Mouse (Mus musculus) limb, embryonic 14.5 days (tissue): ENCODE data around the gene Epha1. TPM values are rescaled to one million over a fixed set of nuclear protein-coding genes. Genes with fewer than 3 reads are reported as not detected.

ENCODE experiments used
- ATAC-seq: fragments of 200-750 bp; cut with Nextera tagmentation; 2 replicates; pipeline ENCODE4 v1.8.0; 2017; ENCODE audit warnings: low read depth, moderate number of reproducible peaks, moderate TSS enrichment; ENCODE audit not compliant: low FRiP score
- DNase-seq: peaks from one replicate; pipeline ENCODE4 v3.0.0-alpha.2; 2015; ENCODE audit warnings: low spot score
- H3K27ac ChIP-seq: fragments of 300-500 bp; sonication (generic); replicated peaks from 2 replicates; pipeline ENCODE4 v1.5.1; 2014; ENCODE audit warnings: low read depth, mild to moderate bottlenecking, low read length, moderate library complexity, mixed read lengths
- H3K27me3 ChIP-seq: fragments of 300-500 bp; sonication (generic); 2 replicates; pipeline ENCODE4 v1.6.1; 2014; ENCODE audit warnings: low read length, mixed read lengths; ENCODE audit not compliant: control insufficient read depth, insufficient read depth
- H3K36me3 ChIP-seq: fragments of 300-500 bp; sonication (generic); 2 replicates; pipeline ENCODE4 v1.6.1; 2014; ENCODE audit warnings: mild to moderate bottlenecking, low read length, moderate library complexity, mixed read lengths; ENCODE audit not compliant: control insufficient read depth, insufficient read depth
- H3K4me1 ChIP-seq: fragments of 300-500 bp; sonication (generic); 2 replicates; pipeline ENCODE4 v1.6.1; 2014; ENCODE audit warnings: antibody characterized with exemption, low read length, mixed read lengths; ENCODE audit not compliant: control insufficient read depth, insufficient read depth
- H3K4me2 ChIP-seq: fragments of 300-500 bp; sonication (generic); replicated peaks from 2 replicates; pipeline ENCODE4 v1.6.1; 2014; ENCODE audit warnings: low read depth, mild to moderate bottlenecking, low read length, moderate library complexity; ENCODE audit not compliant: severe bottlenecking
- H3K4me3 ChIP-seq: fragments of 300-500 bp; sonication (generic); replicated peaks from 2 replicates; pipeline ENCODE4 v1.5.1; 2014; ENCODE audit warnings: low read length
- H3K9ac ChIP-seq: fragments of 300-500 bp; sonication (generic); 2 replicates; pipeline ENCODE4 v1.6.1; 2014; ENCODE audit warnings: mild to moderate bottlenecking, low read depth, low read length, moderate library complexity; ENCODE audit not compliant: severe bottlenecking
- H3K9me3 ChIP-seq: fragments of 300-500 bp; sonication (generic); 2 replicates; pipeline ENCODE4 v1.6.1; 2016; ENCODE audit warnings: low read length; ENCODE audit not compliant: control insufficient read depth
- POLR2A ChIP-seq: fragments of 200-500 bp; IDR thresholded peaks from 2 replicates; pipeline ENCODE4 v1.8.0; 2012; ENCODE audit warnings: inconsistent platforms, mild to moderate bottlenecking, moderate library complexity, borderline replicate concordance; ENCODE audit not compliant: insufficient read depth, insufficient read length; ENCODE audit errors: extremely low read depth
- WGBS: fragments of 180-500 bp; shearing (Covaris S2); extraction: QIAGEN DNeasy Blood & Tissue Kit; methylation state at CpG from one replicate; pipeline ENCODE4 v1.1.7; 2014; 5-methylcytosine and 5-hydroxymethylcytosine counted together
- polyA plus RNA-seq, 2 experiments: library from polyadenylated mRNA; depleted of rRNA in 1 of 2; stranded (reverse) in 1 of 2; unstranded in 1 of 2; fragments of >200 nt; fragmentation: Nextera tagmentation in 1 of 2; extraction: Ambion mirVana in 1 of 2; gene quantifications; 2 replicates each; pipeline versions ENCODE4 v1.2.1 to v1.2.3; 2012 to 2014

Gene Epha1
- polyA plus RNA-seq, 2 experiments: 7.4 to 18.3 TPM

DNA sequence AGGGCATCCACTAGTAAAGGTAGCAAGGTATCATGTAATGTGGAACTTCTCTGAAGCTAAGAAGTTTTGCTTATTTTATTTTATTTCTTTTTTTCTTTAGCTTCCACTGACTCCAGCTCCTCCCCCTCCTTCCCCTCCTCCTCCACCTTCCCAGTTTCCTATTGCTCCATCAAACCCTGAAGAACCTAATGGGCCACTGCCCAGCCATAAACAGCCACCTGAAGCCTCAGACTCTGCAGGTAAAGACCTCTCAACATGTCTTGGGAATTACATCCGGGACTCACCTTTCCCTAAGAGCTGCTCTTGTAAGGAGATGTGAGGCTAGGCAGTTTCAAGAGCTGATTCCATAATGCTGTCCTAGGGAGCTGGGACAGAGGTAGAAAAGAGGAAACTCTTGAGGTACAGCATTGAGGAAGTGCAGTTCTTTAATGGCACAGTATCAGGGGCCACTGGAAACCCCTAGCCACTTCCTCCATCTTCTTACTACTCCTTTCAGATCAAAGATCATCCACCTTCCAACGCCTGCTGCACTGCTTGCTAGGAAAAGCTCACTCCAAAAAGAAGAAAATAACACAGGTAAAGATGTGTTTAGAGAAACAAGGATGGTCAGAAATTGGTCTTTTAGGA, 62.5 kb downstream of the Epha1 start:
- Histone ChIP-seq H3K9me3 (no peaks in the 10 kb centered on the region), H3K27ac (no peak overlapping the region), H3K4me2 (no peak overlapping the region), H3K4me3 (no peak overlapping the region), H3K4me1 (no peaks in the 10 kb centered on the region), H3K36me3 (no peaks in the 10 kb centered on the region), H3K27me3 (no peaks in the 10 kb centered on the region), H3K9ac (no peak overlapping the region)
- no peak for ATAC-seq
- TF ChIP-seq POLR2A: no peak
- WGBS: 83% methylated on average over 2 of the region's 2 CpGs
- DNase-seq: no peak

DNA sequence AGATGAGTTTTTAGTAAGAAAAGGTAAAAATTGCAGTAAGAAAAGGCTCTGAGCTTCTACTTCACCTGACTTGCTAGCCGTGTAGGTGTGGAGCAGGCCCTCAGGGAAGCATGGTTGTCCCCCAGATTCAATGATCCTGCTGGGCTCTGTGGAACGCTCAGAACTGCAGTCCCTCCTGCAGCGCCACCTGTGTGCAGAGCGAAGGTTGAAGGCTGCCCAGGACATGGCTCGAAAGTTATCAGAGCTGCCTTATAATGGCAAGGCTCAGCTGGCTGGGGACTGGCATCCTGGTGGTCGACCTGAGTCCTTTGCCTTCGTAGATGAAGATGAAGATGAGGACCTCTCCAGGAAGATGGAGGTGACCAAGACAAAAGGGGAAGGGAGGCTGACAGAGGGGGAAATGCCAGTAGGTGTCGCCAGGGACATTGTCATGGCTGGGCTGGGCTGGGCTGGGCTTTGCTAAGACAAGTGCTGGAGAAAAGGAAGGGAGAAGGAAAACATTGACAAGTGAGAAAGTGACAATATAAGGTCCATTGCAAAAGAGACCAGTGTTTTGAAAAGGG, 63.2 kb downstream of the Epha1 start:
- ATAC-seq: no peak
- no peak for TF ChIP-seq POLR2A

More for the DNA sequence above, 63.2 kb downstream of the Epha1 start:
- no peak overlapping the region for H3K9ac ChIP-seq
- H3K4me1 ChIP-seq: no peaks in the 10 kb centered on the region
- H3K36me3 ChIP-seq: no peaks in the 10 kb centered on the region
- DNase-seq: no peak
- H3K4me2 ChIP-seq: no peak overlapping the region
- no peak overlapping the region for H3K4me3 ChIP-seq
- no peak overlapping the region for H3K27ac ChIP-seq
- WGBS: 52% methylated on average over 8 of the region's 8 CpGs
- no peaks in the 10 kb centered on the region for H3K9me3 ChIP-seq
- no peaks in the 10 kb centered on the region for H3K27me3 ChIP-seq

Other genes with a start within 250 kb of the Epha1 start
- not detected in 2 replicates for gene Tas2r139, start 232.3 kb downstream of the Epha1 start, polyA plus RNA-seq (2012; rRNA removed)
- not detected in 2 replicates for gene Tas2r139, start 232.3 kb downstream of the Epha1 start, polyA plus RNA-seq (2014; fragmentation: Nextera tagmentation; extraction: Ambion mirVana)
- gene Tas2r144, start 157.9 kb downstream of the Epha1 start, polyA plus RNA-seq (2012; rRNA removed): not detected in 2 replicates
- gene Tas2r144, start 157.9 kb downstream of the Epha1 start, polyA plus RNA-seq (2014; fragmentation: Nextera tagmentation; extraction: Ambion mirVana): not detected in 2 replicates
- 12.2 and 16.7 TPM in 2 replicates for gene Gstk1, start 127.3 kb downstream of the Epha1 start, polyA plus RNA-seq (2012; rRNA removed)
- gene Gstk1, start 127.3 kb downstream of the Epha1 start, polyA plus RNA-seq (2014; fragmentation: Nextera tagmentation; extraction: Ambion mirVana): 17.9 and 18.6 TPM in 2 replicates
- 1.2 and 1.3 TPM in 2 replicates for gene Tmem139, start 111.3 kb downstream of the Epha1 start, polyA plus RNA-seq (2012; rRNA removed)
- gene Tmem139, start 111.3 kb downstream of the Epha1 start, polyA plus RNA-seq (2014; fragmentation: Nextera tagmentation; extraction: Ambion mirVana): 1.1 and 1.2 TPM in 2 replicates
- gene Casp2, start 108.3 kb downstream of the Epha1 start, polyA plus RNA-seq (2012; rRNA removed): 78.1 and 102 TPM in 2 replicates
- 53.3 and 54.9 TPM in 2 replicates for gene Casp2, start 108.3 kb downstream of the Epha1 start, polyA plus RNA-seq (2014; fragmentation: Nextera tagmentation; extraction: Ambion mirVana)
- 1.9 TPM in 2 replicates for gene Clcn1, start 86.6 kb downstream of the Epha1 start, polyA plus RNA-seq (2012; rRNA removed)
- 0.29 and 0.61 TPM in 2 replicates for gene Clcn1, start 86.6 kb downstream of the Epha1 start, polyA plus RNA-seq (2014; fragmentation: Nextera tagmentation; extraction: Ambion mirVana)
- 2.9 and 3.6 TPM in 2 replicates for gene Fam131b, start 48.6 kb downstream of the Epha1 start, polyA plus RNA-seq (2012; rRNA removed)
- gene Fam131b, start 48.6 kb downstream of the Epha1 start, polyA plus RNA-seq (2014; fragmentation: Nextera tagmentation; extraction: Ambion mirVana): 0.29 and 0.47 TPM in 2 replicates
- 176 and 232 TPM in 2 replicates for gene Zyx, start 23.6 kb downstream of the Epha1 start, polyA plus RNA-seq (2012; rRNA removed)
- 152 and 159 TPM in 2 replicates for gene Zyx, start 23.6 kb downstream of the Epha1 start, polyA plus RNA-seq (2014; fragmentation: Nextera tagmentation; extraction: Ambion mirVana)
- 0.17 and 0.28 TPM in 2 replicates for gene Tas2r143, start 27.0 kb upstream of the Epha1 start, polyA plus RNA-seq (2012; rRNA removed)
- not detected in 2 replicates for gene Tas2r143, start 27.0 kb upstream of the Epha1 start, polyA plus RNA-seq (2014; fragmentation: Nextera tagmentation; extraction: Ambion mirVana)
- gene Tas2r135, start 32.2 kb upstream of the Epha1 start, polyA plus RNA-seq (2012; rRNA removed): 0.11 TPM in 1 of 2 replicates, not detected in the other
- gene Tas2r135, start 32.2 kb upstream of the Epha1 start, polyA plus RNA-seq (2014; fragmentation: Nextera tagmentation; extraction: Ambion mirVana): not detected in 2 replicates
- not detected in 2 replicates for gene Tas2r126, start 61.3 kb upstream of the Epha1 start, polyA plus RNA-seq (2012; rRNA removed)
- not detected in 2 replicates for gene Tas2r126, start 61.3 kb upstream of the Epha1 start, polyA plus RNA-seq (2014; fragmentation: Nextera tagmentation; extraction: Ambion mirVana)
- not detected in 2 replicates for gene Olfr458, start 91.9 kb upstream of the Epha1 start, polyA plus RNA-seq (2012; rRNA removed)
- gene Olfr458, start 91.9 kb upstream of the Epha1 start, polyA plus RNA-seq (2014; fragmentation: Nextera tagmentation; extraction: Ambion mirVana): not detected in 2 replicates
- gene Olfr457, start 103.1 kb upstream of the Epha1 start, polyA plus RNA-seq (2012; rRNA removed): not detected in 2 replicates
- gene Olfr457, start 103.1 kb upstream of the Epha1 start, polyA plus RNA-seq (2014; fragmentation: Nextera tagmentation; extraction: Ambion mirVana): 0.07 TPM in 1 of 2 replicates, not detected in the other
- not detected in 2 replicates for gene Olfr456, start 113.9 kb upstream of the Epha1 start, polyA plus RNA-seq (2012; rRNA removed)
- not detected in 2 replicates for gene Olfr456, start 113.9 kb upstream of the Epha1 start, polyA plus RNA-seq (2014; fragmentation: Nextera tagmentation; extraction: Ambion mirVana)
- not detected in 2 replicates for gene Olfr455, start 174.3 kb upstream of the Epha1 start, polyA plus RNA-seq (2012; rRNA removed)
- not detected in 2 replicates for gene Olfr455, start 174.3 kb upstream of the Epha1 start, polyA plus RNA-seq (2014; fragmentation: Nextera tagmentation; extraction: Ambion mirVana)
- gene Tcaf3, start 224.4 kb upstream of the Epha1 start, polyA plus RNA-seq (2012; rRNA removed): not detected in 2 replicates
- gene Tcaf3, start 224.4 kb upstream of the Epha1 start, polyA plus RNA-seq (2014; fragmentation: Nextera tagmentation; extraction: Ambion mirVana): not detected in 2 replicates